Mouse (Mus musculus) MEL-GATA-1-ER (cell line): ENCODE measurements around the gene Catip.
"Not testable (repeated sequence)": the region's sequence is repeated elsewhere in the genome, so short reads cannot be mapped to it uniquely, and the experiment has no call there.

Source experiments
- DNase-seq: peaks from one replicate; pipeline ENCODE4 v3.0.0-alpha.2; 2012; ENCODE audit warnings: low read depth; ENCODE audit errors: extremely low read depth

Catip gene

GRCm38 (mm10) chr1:74383385-74383784, 21.5 kb downstream of the Catip start:
- no peak for DNase-seq

GRCm38 (mm10) chr1:74384525-74384924, 22.6 kb downstream of the Catip start:
- DNase-seq = no peak

GRCm38 (mm10) chr1:74385064-74385463, 23.2 kb downstream of the Catip start:
- no peak for DNase-seq

GRCm38 (mm10) chr1:74385531-74385930, 23.6 kb downstream of the Catip start:
- no peak for DNase-seq

- no peak for DNase-seq
Measured at GRCm38 (mm10) chr1:74386363-74386713, 24.4 kb downstream of the Catip start.

- peak; percentile 94 for DNase-seq
Measured at GRCm38 (mm10) chr1:74386714-74387385, 24.9 kb downstream of the Catip start.

GRCm38 (mm10) chr1:74387386-74387988, 25.6 kb downstream of the Catip start:
- no peak for DNase-seq

- DNase-seq = no peak
Measured at GRCm38 (mm10) chr1:74388398-74388920, 26.6 kb downstream of the Catip start.

GRCm38 (mm10) chr1:74389831-74390286, 28.0 kb downstream of the Catip start:
- DNase-seq = no peak

GRCm38 (mm10) chr1:74390287-74390906, 28.5 kb downstream of the Catip start:
- DNase-seq = no peak

GRCm38 (mm10) chr1:74390924-74391748, 29.2 kb downstream of the Catip start, which contains the start of gene Ctdsp1:
Ctdsp1 (plus strand) TSS chr1:74391509.
- no peak for DNase-seq

GRCm38 (mm10) chr1:74391844-74392441, 30.0 kb downstream of the Catip start:
- DNase-seq = no peak

- DNase-seq = no peak
Measured at GRCm38 (mm10) chr1:74392446-74392994, 30.6 kb downstream of the Catip start.

- DNase-seq = no peak
Measured at GRCm38 (mm10) chr1:74393010-74393409, 31.1 kb downstream of the Catip start.

- no peak for DNase-seq
Measured at GRCm38 (mm10) chr1:74393697-74394096, 31.8 kb downstream of the Catip start.

- DNase-seq = no peak
Measured at GRCm38 (mm10) chr1:74394311-74394710, 32.4 kb downstream of the Catip start.

- no peak for DNase-seq
Measured at GRCm38 (mm10) chr1:74394858-74395257, 33.0 kb downstream of the Catip start.

GRCm38 (mm10) chr1:74395290-74395689, 33.4 kb downstream of the Catip start:
- DNase-seq = no peak

- DNase-seq = not testable (repeated sequence)
Measured at GRCm38 (mm10) chr1:74396456-74397222, 34.7 kb downstream of the Catip start.
